Mouse (Mus musculus): ENCODE data around the gene Zfp638. TPM values are rescaled to one million over a fixed set of nuclear protein-coding genes. Genes with fewer than 3 reads are reported as not detected.

Gene Zfp638
- polyA plus RNA-seq, 1 experiment from 2014 or later = 58.7 TPM

DNA sequence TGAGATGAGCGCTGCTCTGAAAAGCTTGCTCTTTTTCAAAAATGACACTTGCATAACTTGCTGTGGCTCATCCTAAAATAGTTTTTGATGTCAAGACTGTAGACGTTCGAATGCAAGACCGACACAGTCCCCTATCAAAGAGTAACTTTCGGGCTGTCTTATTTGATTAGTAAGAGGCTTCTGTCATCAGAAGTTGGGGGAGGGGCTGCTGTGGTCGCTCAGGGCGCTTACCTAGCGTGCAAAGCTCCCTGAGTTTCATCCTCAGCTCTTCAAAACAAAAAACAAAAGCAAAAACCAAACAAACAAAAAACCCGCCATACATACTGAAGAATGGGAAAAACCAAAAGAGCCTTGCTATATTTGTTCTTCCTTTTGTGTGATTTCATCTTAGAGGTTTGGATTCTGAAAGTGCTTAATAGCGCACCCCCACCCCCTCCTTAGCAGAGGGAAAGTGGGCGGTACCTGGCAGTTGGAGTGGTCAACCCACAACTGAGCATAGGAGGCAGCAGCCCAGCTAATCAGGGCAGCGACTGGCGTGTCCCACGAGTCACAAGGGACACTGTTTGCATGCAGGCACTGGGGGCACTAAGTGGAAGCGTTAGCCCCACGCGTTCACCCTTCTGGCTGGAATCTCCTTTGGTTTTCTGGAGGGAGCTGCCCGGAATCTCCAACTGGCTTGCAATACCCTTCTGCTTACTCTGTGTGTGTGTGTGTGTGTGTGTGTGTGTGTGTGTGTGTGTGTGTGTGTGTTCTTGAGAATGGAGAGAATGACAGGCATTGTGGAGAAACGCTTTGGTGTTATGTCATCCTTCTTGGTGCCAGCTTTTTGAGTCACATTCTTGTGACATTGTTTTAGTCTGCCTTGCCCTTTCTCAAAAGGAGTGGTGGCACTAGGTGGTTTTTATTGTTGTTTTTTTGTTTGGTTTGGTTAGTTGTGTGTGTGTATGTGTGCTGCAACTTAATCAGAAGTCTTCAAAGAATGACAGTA lies 983 bp downstream of the Zfp638 start:
- WGBS = 5% methylated on average over 19 of the region's 19 CpGs
- Histone ChIP-seq H3K27ac (ENCODE audit: low read length) (peak overlapping the region; percentile 68), H3K4me3 (ENCODE audit: low read length) (peak overlapping the region; percentile 68), H3K4me2 (ENCODE audit: low read depth, low read length) (peak overlapping the region; percentile 93), H3K9ac (ENCODE audit: low read length) (peak overlapping the region; percentile 67), H3K36me3 (ENCODE audit: control insufficient read depth, insufficient read depth, low read length) (no peaks in the 10 kb centered on the region), H3K4me1 (replicated peaks; ENCODE audit: control insufficient read depth, insufficient read depth, low read length) (0 out of 2 replicates have a peak, but pooled peaks cover 2% of the 10 kb centered on the region), H3K27me3 (ENCODE audit: control insufficient read depth, insufficient read depth, low read depth, low read length) (no peaks in the 10 kb centered on the region), H3K9me3 (ENCODE audit: control insufficient read depth, low read length) (no peaks in the 10 kb centered on the region)
- peak; percentile 74 for ATAC-seq (ENCODE audit: low read depth)

DNA sequence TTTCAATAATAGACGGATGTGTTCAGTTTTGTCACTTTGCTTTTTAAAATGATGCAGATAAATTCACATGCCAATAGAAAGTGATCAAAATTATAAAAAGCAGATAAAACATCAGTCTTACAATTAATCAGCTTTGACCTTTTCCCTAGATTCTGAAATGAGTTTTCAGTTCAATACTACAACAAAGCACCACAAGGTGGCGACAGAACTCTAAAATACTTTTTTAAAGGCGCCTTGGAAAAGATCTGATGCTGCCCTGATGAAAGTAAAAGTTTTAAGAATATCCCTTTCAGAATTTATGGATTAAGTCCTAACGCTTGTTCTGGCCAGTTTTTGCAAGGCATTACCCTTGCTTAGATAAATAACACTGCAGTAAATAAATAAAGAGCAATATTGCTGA lies 12.9 kb downstream of the Zfp638 start:
- Histone ChIP-seq H3K27me3 (ENCODE audit: control insufficient read depth, insufficient read depth, low read depth, low read length) (no peaks in the 10 kb centered on the region), H3K4me1 (replicated peaks; ENCODE audit: control insufficient read depth, insufficient read depth, low read length) (no peaks in the 10 kb centered on the region), H3K36me3 (ENCODE audit: control insufficient read depth, insufficient read depth, low read length) (no peaks in the 10 kb centered on the region), H3K9ac (ENCODE audit: low read length) (no peak overlapping the region), H3K4me3 (ENCODE audit: low read length) (no peak overlapping the region), H3K9me3 (ENCODE audit: control insufficient read depth, low read length) (no peaks in the 10 kb centered on the region), H3K27ac (ENCODE audit: low read length) (no peak overlapping the region), H3K4me2 (ENCODE audit: low read depth, low read length) (no peak overlapping the region)
- ATAC-seq (ENCODE audit: low read depth) = no peak
- WGBS = 4% methylated on average over 4 of the region's 4 CpGs

DNA sequence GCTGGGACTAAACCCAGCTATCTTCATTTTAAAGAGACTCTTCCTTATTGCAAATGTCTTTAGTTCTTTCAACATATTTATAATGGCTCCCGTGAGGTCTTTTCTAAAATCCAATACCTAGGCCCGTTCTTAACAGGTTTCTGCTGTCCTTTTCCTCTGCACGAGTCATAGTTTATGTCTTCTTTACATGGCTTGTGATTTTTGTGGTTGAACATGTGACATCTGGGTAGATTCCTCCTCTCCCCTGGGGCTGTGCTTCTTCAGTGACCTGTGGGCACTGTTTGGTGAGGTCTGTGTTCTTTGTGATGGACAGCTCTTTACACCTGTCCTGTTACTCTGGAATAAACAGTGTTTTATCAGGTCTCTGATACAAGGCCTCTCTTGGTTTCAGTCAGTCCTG lies 19.9 kb downstream of the Zfp638 start:
- no peak overlapping the region for H3K4me3 ChIP-seq (ENCODE audit: low read length)
- H3K4me2 ChIP-seq (ENCODE audit: low read depth, low read length) = no peak overlapping the region
- H3K27me3 ChIP-seq (ENCODE audit: control insufficient read depth, insufficient read depth, low read depth, low read length) = no peaks in the 10 kb centered on the region
- no peak for ATAC-seq (ENCODE audit: low read depth)
- H3K36me3 ChIP-seq (ENCODE audit: control insufficient read depth, insufficient read depth, low read length) = no peaks in the 10 kb centered on the region
- no peak overlapping the region for H3K9ac ChIP-seq (ENCODE audit: low read length)
- H3K9me3 ChIP-seq (ENCODE audit: control insufficient read depth, low read length) = no peaks in the 10 kb centered on the region
- 82% methylated on average over 3 of the region's 3 CpGs for WGBS
- no peak overlapping the region for H3K27ac ChIP-seq (ENCODE audit: low read length)
- no peaks in the 10 kb centered on the region for H3K4me1 ChIP-seq (replicated peaks; ENCODE audit: control insufficient read depth, insufficient read depth, low read length)

DNA sequence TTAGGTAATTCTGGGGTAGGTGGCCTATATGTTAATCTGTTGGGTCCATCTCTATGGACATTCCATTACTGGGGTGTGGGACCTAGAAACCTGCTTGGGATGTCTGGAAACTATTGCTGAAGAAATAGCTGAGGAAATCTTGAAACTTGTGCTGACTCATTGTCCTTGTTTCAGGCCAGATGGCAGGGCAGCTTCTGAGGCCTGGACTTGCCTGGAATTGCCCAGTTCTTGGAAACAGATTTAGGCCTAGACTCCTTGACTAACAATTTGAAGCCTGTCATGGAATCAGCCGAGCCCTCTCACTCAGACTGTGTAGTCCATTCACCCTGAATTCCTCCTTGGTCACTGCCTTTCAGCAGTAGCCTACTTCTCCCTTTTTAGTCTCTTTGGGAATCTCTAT lies 21.9 kb downstream of the Zfp638 start:
- 74% methylated on average over 1 of the region's 1 CpGs for WGBS
- Histone ChIP-seq H3K9ac (ENCODE audit: low read length) (no peak overlapping the region), H3K36me3 (ENCODE audit: control insufficient read depth, insufficient read depth, low read length) (no peaks in the 10 kb centered on the region), H3K4me3 (ENCODE audit: low read length) (no peak overlapping the region), H3K27ac (ENCODE audit: low read length) (no peak overlapping the region), H3K4me2 (ENCODE audit: low read depth, low read length) (no peak overlapping the region), H3K4me1 (replicated peaks; ENCODE audit: control insufficient read depth, insufficient read depth, low read length) (no peaks in the 10 kb centered on the region), H3K27me3 (ENCODE audit: control insufficient read depth, insufficient read depth, low read depth, low read length) (no peaks in the 10 kb centered on the region), H3K9me3 (ENCODE audit: control insufficient read depth, low read length) (no peaks in the 10 kb centered on the region)
- ATAC-seq (ENCODE audit: low read depth) = no peak

- Histone ChIP-seq H3K4me1 (replicated peaks; ENCODE audit: control insufficient read depth, insufficient read depth, low read length) (no peaks in the 10 kb centered on the region), H3K9ac (ENCODE audit: low read length) (no peak overlapping the region), H3K4me2 (ENCODE audit: low read depth, low read length) (no peak overlapping the region), H3K9me3 (ENCODE audit: control insufficient read depth, low read length) (no peaks in the 10 kb centered on the region), H3K4me3 (ENCODE audit: low read length) (no peak overlapping the region), H3K36me3 (ENCODE audit: control insufficient read depth, insufficient read depth, low read length) (no peaks in the 10 kb centered on the region), H3K27me3 (ENCODE audit: control insufficient read depth, insufficient read depth, low read depth, low read length) (no peaks in the 10 kb centered on the region), H3K27ac (ENCODE audit: low read length) (no peak overlapping the region)
- WGBS = 23% methylated on average over 2 of the region's 2 CpGs
- no peak for ATAC-seq (ENCODE audit: low read depth)
Observed at GRCm38 (mm10) chr6:83890281-83891015, 23.5 kb downstream of the Zfp638 start.

GRCm38 (mm10) chr6:83891251-83891650 lies 24.3 kb downstream of the Zfp638 start:
- H3K4me3 ChIP-seq (ENCODE audit: low read length) = no peak overlapping the region
- ATAC-seq (ENCODE audit: low read depth) = no peak
- no peak overlapping the region for H3K27ac ChIP-seq (ENCODE audit: low read length)
- no peak overlapping the region for H3K9ac ChIP-seq (ENCODE audit: low read length)
- H3K9me3 ChIP-seq (ENCODE audit: control insufficient read depth, low read length) = no peaks in the 10 kb centered on the region
- H3K36me3 ChIP-seq (ENCODE audit: control insufficient read depth, insufficient read depth, low read length) = no peaks in the 10 kb centered on the region
- 84% methylated on average over 5 of the region's 5 CpGs for WGBS
- no peaks in the 10 kb centered on the region for H3K27me3 ChIP-seq (ENCODE audit: control insufficient read depth, insufficient read depth, low read depth, low read length)
- H3K4me2 ChIP-seq (ENCODE audit: low read depth, low read length) = no peak overlapping the region
- H3K4me1 ChIP-seq (replicated peaks; ENCODE audit: control insufficient read depth, insufficient read depth, low read length) = no peaks in the 10 kb centered on the region

DNA sequence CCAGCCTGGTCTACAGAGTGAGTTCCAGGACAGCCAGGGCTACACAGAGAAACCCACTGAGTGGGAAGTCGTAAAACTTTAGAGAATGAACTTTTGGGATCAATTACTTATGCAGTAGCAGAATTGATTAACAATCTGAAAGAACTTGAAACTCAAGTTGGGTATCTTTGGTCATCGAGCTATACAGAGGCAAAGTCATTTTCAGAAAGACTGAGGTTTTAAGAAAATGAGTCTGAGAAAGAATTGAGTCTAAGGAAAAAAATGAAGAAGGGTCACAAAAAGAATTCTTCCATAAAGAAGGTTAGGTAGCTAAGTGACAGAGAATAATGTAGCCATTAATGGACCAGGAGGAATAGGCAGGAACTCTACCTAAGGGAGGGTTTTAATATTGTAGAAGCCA lies 24.8 kb downstream of the Zfp638 start:
- no peak for ATAC-seq (ENCODE audit: low read depth)
- H3K27ac ChIP-seq (ENCODE audit: low read length) = no peak overlapping the region
- 83% methylated on average over 2 of the region's 2 CpGs for WGBS

DNA sequence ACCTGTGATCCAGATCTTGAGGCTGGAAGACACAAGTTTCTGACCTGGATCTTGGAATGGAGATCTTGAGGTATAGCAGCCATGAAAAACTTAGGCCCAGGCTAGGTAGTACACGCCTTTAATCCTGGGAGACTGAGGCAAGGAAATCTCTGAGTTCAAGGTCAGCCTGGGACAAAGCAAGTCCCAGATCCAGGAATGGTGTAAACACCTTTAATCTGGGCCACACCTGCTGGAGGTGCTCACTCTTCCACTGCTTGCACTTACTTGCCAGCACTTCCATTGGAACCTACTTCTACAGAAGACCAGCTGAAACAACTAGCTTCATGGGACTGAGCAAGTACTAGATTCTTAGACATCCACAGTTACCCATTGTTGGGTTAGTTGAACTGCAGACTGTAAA lies 26.2 kb downstream of the Zfp638 start:
- Histone ChIP-seq H3K4me2 (ENCODE audit: low read depth, low read length) (no peak overlapping the region), H3K4me3 (ENCODE audit: low read length) (no peak overlapping the region), H3K36me3 (ENCODE audit: control insufficient read depth, insufficient read depth, low read length) (no peaks in the 10 kb centered on the region), H3K27me3 (ENCODE audit: control insufficient read depth, insufficient read depth, low read depth, low read length) (no peaks in the 10 kb centered on the region), H3K9me3 (ENCODE audit: control insufficient read depth, low read length) (no peaks in the 10 kb centered on the region), H3K27ac (ENCODE audit: low read length) (no peak overlapping the region), H3K4me1 (replicated peaks; ENCODE audit: control insufficient read depth, insufficient read depth, low read length) (no peaks in the 10 kb centered on the region), H3K9ac (ENCODE audit: low read length) (no peak overlapping the region)
- 94% methylated on average over 1 of the region's 1 CpGs for WGBS
- no peak for ATAC-seq (ENCODE audit: low read depth)

More for the DNA sequence above, 24.8 kb downstream of the Zfp638 start:
- Histone ChIP-seq H3K4me3 (ENCODE audit: low read length) (no peak overlapping the region), H3K36me3 (ENCODE audit: control insufficient read depth, insufficient read depth, low read length) (no peaks in the 10 kb centered on the region), H3K27me3 (ENCODE audit: control insufficient read depth, insufficient read depth, low read depth, low read length) (no peaks in the 10 kb centered on the region), H3K4me1 (replicated peaks; ENCODE audit: control insufficient read depth, insufficient read depth, low read length) (no peaks in the 10 kb centered on the region), H3K9ac (ENCODE audit: low read length) (no peak overlapping the region), H3K4me2 (ENCODE audit: low read depth, low read length) (no peak overlapping the region), H3K9me3 (ENCODE audit: control insufficient read depth, low read length) (no peaks in the 10 kb centered on the region)

DNA sequence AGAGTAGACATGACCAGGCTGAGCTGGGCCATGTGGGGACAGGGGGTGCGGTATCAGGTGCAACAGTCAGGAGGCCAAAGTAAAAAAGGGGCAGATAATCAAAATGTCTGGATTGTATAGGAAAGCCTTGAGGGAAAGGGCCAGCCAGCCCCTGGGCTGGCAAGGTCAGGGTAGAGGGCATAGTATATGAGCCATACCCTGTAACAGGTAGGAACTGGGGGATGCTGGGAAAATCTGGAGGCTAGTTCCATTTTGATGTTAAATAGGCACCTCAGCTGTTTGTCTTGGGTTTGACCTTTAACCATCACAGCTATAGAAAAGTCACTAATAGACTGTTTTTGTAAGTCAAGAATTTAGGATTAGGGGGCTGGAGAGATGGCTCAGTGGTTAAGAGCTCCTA lies 26.7 kb downstream of the Zfp638 start:
- Histone ChIP-seq H3K9ac (ENCODE audit: low read length) (no peak overlapping the region), H3K27ac (ENCODE audit: low read length) (no peak overlapping the region), H3K9me3 (ENCODE audit: control insufficient read depth, low read length) (no peaks in the 10 kb centered on the region), H3K27me3 (ENCODE audit: control insufficient read depth, insufficient read depth, low read depth, low read length) (no peaks in the 10 kb centered on the region), H3K4me3 (ENCODE audit: low read length) (no peak overlapping the region), H3K4me1 (replicated peaks; ENCODE audit: control insufficient read depth, insufficient read depth, low read length) (no peaks in the 10 kb centered on the region), H3K36me3 (ENCODE audit: control insufficient read depth, insufficient read depth, low read length) (no peaks in the 10 kb centered on the region), H3K4me2 (ENCODE audit: low read depth, low read length) (no peak overlapping the region)
- 92% methylated on average over 1 of the region's 1 CpGs for WGBS
- no peak for ATAC-seq (ENCODE audit: low read depth)
